Mouse (Mus musculus) MEL (cell line): ENCODE measurements around the gene Osbp2. TPM values are rescaled to one million over a fixed set of nuclear protein-coding genes. Genes with fewer than 3 reads are reported as not detected.

Source experiments
- DNase-seq: peaks from one replicate; pipeline ENCODE4 v3.0.0; 2011; ENCODE audit warnings: low read depth, low spot score
- H3K27ac ChIP-seq: 2 replicates; pipeline ENCODE4 v1.5.1; 2012; ENCODE audit warnings: low read depth, mild to moderate bottlenecking, control low read depth, low read length, moderate library complexity; ENCODE audit not compliant: control insufficient read depth
- H3K27me3 ChIP-seq, 2 experiments: fragments of 150-350 bp in 1 of 2; sonication (generic) in 1 of 2; 2 replicates each; pipeline ENCODE4 v1.6.1; 2012; ENCODE audit warnings: low read length in 2 of 2, mild to moderate bottlenecking in 2 of 2, improper control_type of control experiment in 1 of 2, moderate library complexity in 1 of 2; ENCODE audit not compliant: insufficient read depth in 2 of 2, control insufficient read depth in 1 of 2
- H3K36me3 ChIP-seq, 2 experiments: 2 replicates each; pipeline ENCODE4 v1.6.1; 2012 to 2014; ENCODE audit warnings: low read length in 2 of 2, improper control_type of control experiment in 1 of 2, inconsistent platforms in 1 of 2, mild to moderate bottlenecking in 1 of 2; ENCODE audit not compliant: insufficient read depth in 2 of 2, control insufficient read depth in 1 of 2
- H3K4me1 ChIP-seq, 2 experiments: fragments of 150-350 bp in 1 of 2; sonication (generic) in 1 of 2; 2 replicates each; pipeline ENCODE4 v1.6.1; 2012; ENCODE audit warnings: low read length in 2 of 2, improper control_type of control experiment in 1 of 2, mild to moderate bottlenecking in 1 of 2; ENCODE audit not compliant: insufficient read depth in 2 of 2, control insufficient read depth in 1 of 2
- H3K4me3 ChIP-seq, 2 experiments: fragments of 150-350 bp in 1 of 2; sonication (generic) in 1 of 2; 2 replicates each; pipeline ENCODE4 v1.5.1; 2012; ENCODE audit warnings: low read depth in 2 of 2, low read length in 2 of 2, mild to moderate bottlenecking in 2 of 2, moderate library complexity in 2 of 2, control low read depth in 1 of 2, improper control_type of control experiment in 1 of 2; ENCODE audit not compliant: control insufficient read depth in 1 of 2, insufficient read depth in 1 of 2
- H3K79me2 ChIP-seq: 2 replicates; pipeline ENCODE4 v1.6.1; 2012; ENCODE audit warnings: mild to moderate bottlenecking, low read length, moderate library complexity; ENCODE audit not compliant: control insufficient read depth, poor library complexity, insufficient read depth
- H3K9ac ChIP-seq: 2 replicates; pipeline ENCODE4 v1.6.1; 2012; ENCODE audit warnings: low read depth, mild to moderate bottlenecking, control low read depth, low read length, moderate library complexity; ENCODE audit not compliant: control insufficient read depth, poor library complexity, severe bottlenecking
- H3K9me3 ChIP-seq: fragments of 150-350 bp; sonication (generic); replicated peaks from 2 replicates; pipeline ENCODE4 v1.6.1; 2012; ENCODE audit warnings: mild to moderate bottlenecking, low read length, improper control_type of control experiment, moderate library complexity; ENCODE audit not compliant: insufficient read depth
- BHLHE40 ChIP-seq: IDR thresholded peaks from 2 replicates; pipeline ENCODE4 v1.6.1; 2012; ENCODE audit warnings: low read depth, mild to moderate bottlenecking, inconsistent platforms, low read length, improper control_type of control experiment, borderline replicate concordance
- CHD1 ChIP-seq: IDR thresholded peaks from 2 replicates; pipeline ENCODE4 v1.6.1; 2012; ENCODE audit warnings: low read depth, mild to moderate bottlenecking, inconsistent platforms, low read length, improper control_type of control experiment
- E2F4 ChIP-seq: IDR thresholded peaks from 2 replicates; pipeline ENCODE4 v1.6.1; 2011; ENCODE audit warnings: low read depth, low read length, improper control_type of control experiment, borderline replicate concordance
- ELF1 ChIP-seq: IDR thresholded peaks from 2 replicates; pipeline ENCODE4 v1.6.1; 2014; ENCODE audit warnings: low read depth, mild to moderate bottlenecking, inconsistent platforms, low read length, improper control_type of control experiment, moderate library complexity
- KAT2A ChIP-seq: conservative IDR thresholded peaks from 2 replicates; pipeline ENCODE4 v1.6.1; 2012; ENCODE audit warnings: low read depth, low read length, improper control_type of control experiment, inconsistent platforms
- MAFK ChIP-seq: IDR thresholded peaks from 2 replicates; pipeline ENCODE4 v1.6.1; 2011; ENCODE audit warnings: low read depth, mild to moderate bottlenecking, low read length, improper control_type of control experiment, borderline replicate concordance
- MAX ChIP-seq: IDR thresholded peaks from 2 replicates; pipeline ENCODE4 v1.6.1; 2011; ENCODE audit warnings: low read length, improper control_type of control experiment
- MAZ ChIP-seq: IDR thresholded peaks from 2 replicates; pipeline ENCODE4 v1.6.1; 2012; ENCODE audit warnings: low read depth, mild to moderate bottlenecking, inconsistent platforms, low read length, improper control_type of control experiment
- MEF2A ChIP-seq: IDR thresholded peaks from 2 replicates; pipeline ENCODE4 v1.6.1; 2014; ENCODE audit warnings: low read depth, mild to moderate bottlenecking, inconsistent platforms, low read length, improper control_type of control experiment; ENCODE audit not compliant: poor library complexity, insufficient replicate concordance, severe bottlenecking; ENCODE audit errors: extremely low read depth
- MYB ChIP-seq: IDR thresholded peaks from 2 replicates; pipeline ENCODE4 v1.6.1; 2011; ENCODE audit warnings: mild to moderate bottlenecking, low read depth, low read length, improper control_type of control experiment
- MYC ChIP-seq: IDR thresholded peaks from 2 replicates; pipeline ENCODE4 v1.6.1; 2011; ENCODE audit warnings: low read depth, mild to moderate bottlenecking, low read length, improper control_type of control experiment, moderate library complexity
- NELFE ChIP-seq: IDR thresholded peaks from 2 replicates; pipeline ENCODE4 v1.6.1; 2011; ENCODE audit warnings: low read depth, low read length, improper control_type of control experiment
- NRF1 ChIP-seq: IDR thresholded peaks from 2 replicates; pipeline ENCODE4 v1.6.1; 2014; ENCODE audit warnings: low read depth, mild to moderate bottlenecking, inconsistent platforms, low read length, improper control_type of control experiment, moderate library complexity; ENCODE audit not compliant: poor library complexity, insufficient read depth, severe bottlenecking
- POLR2A ChIP-seq, 2 experiments: IDR thresholded peaks; 2 replicates each; pipeline ENCODE4 v1.6.1; 2011 to 2012; ENCODE audit warnings: low read length in 2 of 2, mild to moderate bottlenecking in 2 of 2, control low read depth in 1 of 2, improper control_type of control experiment in 1 of 2, low read depth in 1 of 2, moderate library complexity in 1 of 2; ENCODE audit not compliant: control insufficient read depth in 1 of 2, insufficient read depth in 1 of 2, poor library complexity in 1 of 2
- POLR2AphosphoS2 ChIP-seq: IDR thresholded peaks from 2 replicates; pipeline ENCODE4 v1.6.1; 2011; ENCODE audit warnings: low read length, improper control_type of control experiment
- POLR2AphosphoS5 ChIP-seq: IDR thresholded peaks from 2 replicates; pipeline ENCODE4 v1.6.1; 2012; ENCODE audit warnings: low read depth, borderline replicate concordance, mild to moderate bottlenecking, inconsistent platforms, low read length, moderate library complexity, mixed read lengths
- SIN3A ChIP-seq: IDR thresholded peaks from 2 replicates; pipeline ENCODE4 v1.6.1; 2012; ENCODE audit warnings: low read length, improper control_type of control experiment, inconsistent platforms
- SMC3 ChIP-seq: IDR thresholded peaks from 2 replicates; pipeline ENCODE4 v1.6.1; 2011; ENCODE audit warnings: low read depth, low read length, improper control_type of control experiment
- TBP ChIP-seq: IDR thresholded peaks from 2 replicates; pipeline ENCODE4 v1.8.0; 2011; ENCODE audit warnings: low read depth, low read length, improper control_type of control experiment
- TCF12 ChIP-seq: IDR thresholded peaks from 2 replicates; pipeline ENCODE4 v1.6.1; 2014; ENCODE audit warnings: low read depth, mild to moderate bottlenecking, inconsistent platforms, low read length, improper control_type of control experiment, moderate library complexity
- UBTF ChIP-seq: IDR thresholded peaks from 2 replicates; pipeline ENCODE4 v1.6.1; 2012; ENCODE audit warnings: low read depth, mild to moderate bottlenecking, inconsistent platforms, low read length, improper control_type of control experiment, moderate library complexity, borderline replicate concordance; ENCODE audit not compliant: insufficient read depth
- USF1 ChIP-seq: IDR thresholded peaks from 2 replicates; pipeline ENCODE4 v1.6.1; 2014; ENCODE audit warnings: low read depth, mild to moderate bottlenecking, inconsistent platforms, low read length, improper control_type of control experiment, moderate library complexity
- ZC3H11A ChIP-seq: IDR thresholded peaks from 2 replicates; pipeline ENCODE4 v1.6.1; 2012; ENCODE audit warnings: low read depth, mild to moderate bottlenecking, inconsistent platforms, low read length, improper control_type of control experiment
- ZMIZ1 ChIP-seq: IDR thresholded peaks from 2 replicates; pipeline ENCODE4 v1.6.1; 2012; ENCODE audit warnings: low read depth, mild to moderate bottlenecking, inconsistent platforms, low read length, improper control_type of control experiment, moderate library complexity
- polyA plus RNA-seq, 2 experiments: library from polyadenylated mRNA; stranded (reverse) in 1 of 2; unstranded in 1 of 2; fragments of >175 nt in 1 of 2; fragments of >200 nt in 1 of 2; gene quantifications; 2 replicates each; pipeline versions ENCODE4 v1.2.1 to v1.2.4; 2012; ENCODE audit warnings: low replicate concordance in 2 of 2, low read depth in 1 of 2; ENCODE audit not compliant: insufficient read length in 2 of 2, insufficient read depth in 1 of 2, missing spikeins in 1 of 2
- total RNA-seq: library from RNA; depleted of rRNA; stranded (reverse); fragments of 300-350 nt; gene quantifications from 2 replicates; pipeline ENCODE4 v1.2.3, GENCODE M21; 2012

The Osbp2 gene
- total and polyA plus RNA-seq, 3 experiments: 0.04 TPM; not detected in 2

DNA sequence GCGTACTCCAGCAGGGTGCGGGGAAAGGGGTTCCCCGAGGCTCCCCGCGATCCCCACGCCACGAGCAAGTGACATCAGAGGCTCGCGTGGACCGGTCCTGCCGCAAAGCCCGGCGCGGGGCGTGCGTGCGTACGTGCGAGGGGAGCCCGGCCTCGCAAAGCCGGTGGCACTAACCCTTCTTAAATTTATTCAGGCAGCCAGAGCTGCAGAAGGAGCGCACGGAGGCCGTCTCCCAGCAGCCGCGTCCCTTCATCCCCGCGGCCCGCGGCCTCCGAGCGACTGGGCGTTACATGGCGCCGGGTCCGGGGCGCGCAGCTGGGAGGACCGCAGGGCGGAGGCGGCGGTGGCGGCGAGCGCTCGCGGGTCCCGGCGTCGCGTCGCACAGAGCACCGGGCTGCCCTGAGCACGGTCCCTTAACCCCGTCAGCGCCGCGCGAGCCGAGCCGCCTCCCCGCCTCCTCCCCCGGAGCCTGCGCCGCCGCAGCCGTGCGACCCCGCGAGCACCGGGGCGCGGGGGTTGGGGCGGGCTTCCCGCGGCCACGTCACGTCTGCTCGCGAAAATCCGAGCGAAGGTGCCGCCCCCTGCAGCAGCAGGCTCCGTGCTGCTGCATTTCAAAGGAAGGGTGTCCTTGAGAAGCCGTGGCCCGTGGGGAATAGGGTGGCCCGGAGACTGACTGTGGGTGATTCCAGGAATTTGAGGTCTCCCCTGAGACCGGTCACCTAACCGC is 101.8 kb downstream of the Osbp2 start:
- DNase-seq: no peak
- no peak overlapping the region for H3K4me3 ChIP-seq
- no peak overlapping the region for H3K9ac ChIP-seq
- H3K27me3 ChIP-seq: peaks cover 20 to 23% of the 10 kb centered on the region in 2 experiments
- H3K4me1 ChIP-seq: no peaks in the 10 kb centered on the region
- H3K27ac ChIP-seq: no peak overlapping the region
- TF ChIP-seq POLR2AphosphoS5: no peak
- no peak for TF ChIP-seq POLR2AphosphoS2
- TF ChIP-seq TCF12: no peak
- TF ChIP-seq NRF1: no peak
- no peak for TF ChIP-seq MAX
- no peak for TF ChIP-seq ELF1
- no peak for TF ChIP-seq SIN3A
- TF ChIP-seq UBTF: no peak
- TF ChIP-seq POLR2A (IDR thresholded peaks at IDR 0.05; ENCODE audit: control insufficient read depth in 1 of 2, insufficient read depth in 1 of 2, low read depth in 1 of 2, low read length in 2 of 2, poor library complexity in 1 of 2): no peak
- H3K79me2 ChIP-seq: no peaks in the 10 kb centered on the region
- no peaks in the 10 kb centered on the region for H3K36me3 ChIP-seq
- no peaks in the 10 kb centered on the region for H3K9me3 ChIP-seq

DNA sequence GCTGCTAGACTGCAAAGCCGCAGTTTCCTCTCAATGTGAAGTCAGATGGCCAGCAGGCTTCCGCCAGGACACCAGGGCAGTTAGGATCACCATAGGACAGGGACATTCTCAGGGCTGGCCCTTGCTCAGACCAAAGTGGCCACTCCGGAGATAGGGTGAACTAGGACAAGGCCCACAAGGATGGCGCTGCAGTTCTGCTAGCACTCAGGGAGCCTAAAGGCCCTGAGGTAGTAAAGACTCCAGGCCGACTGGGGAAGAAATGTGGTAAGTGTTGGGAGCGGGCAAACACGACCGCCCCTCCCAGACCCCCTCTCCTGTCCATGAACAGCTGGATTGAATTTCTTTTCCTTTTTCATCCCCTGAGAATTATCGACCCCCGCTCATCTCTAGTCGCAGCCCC is 102.4 kb downstream of the Osbp2 start:
- Histone ChIP-seq H3K27me3 (peaks cover 23% of the 10 kb centered on the region in 2 experiments), H3K27ac (no peak overlapping the region), H3K79me2 (no peaks in the 10 kb centered on the region), H3K4me3 (no peak overlapping the region), H3K9me3 (no peaks in the 10 kb centered on the region), H3K36me3 (no peaks in the 10 kb centered on the region), H3K9ac (no peak overlapping the region), H3K4me1 (no peaks in the 10 kb centered on the region)
- TF ChIP-seq NRF1: no peak
- TF ChIP-seq MAFK: no peak
- DNase-seq: no peak

DNA sequence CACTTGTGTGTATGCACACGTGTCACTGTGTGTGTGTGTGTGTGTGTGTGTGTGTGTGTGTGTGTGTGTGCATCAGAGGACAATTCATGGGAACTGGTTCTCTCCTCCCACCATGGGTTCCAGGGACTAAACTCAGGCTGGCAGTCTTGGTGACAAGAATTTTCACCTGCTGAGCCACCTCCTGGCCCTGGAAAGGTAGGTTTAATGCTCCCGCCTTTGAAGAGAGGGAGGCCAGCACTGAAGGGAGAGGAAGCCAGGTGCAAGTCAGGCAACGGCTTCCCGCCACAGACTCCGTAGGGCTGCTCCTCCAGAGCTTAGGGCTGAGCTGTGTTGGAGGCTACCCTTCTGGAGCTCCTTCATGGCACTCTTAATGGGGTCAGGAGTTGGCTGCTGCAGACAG is 104.3 kb downstream of the Osbp2 start:
- no peaks in the 10 kb centered on the region for H3K36me3 ChIP-seq
- peaks cover 27% of the 10 kb centered on the region in 2 experiments for H3K27me3 ChIP-seq
- H3K4me1 ChIP-seq: no peaks in the 10 kb centered on the region
- H3K9me3 ChIP-seq: no peaks in the 10 kb centered on the region
- no peak overlapping the region for H3K27ac ChIP-seq
- no peak overlapping the region for H3K4me3 ChIP-seq
- no peaks in the 10 kb centered on the region for H3K79me2 ChIP-seq
- TF ChIP-seq POLR2AphosphoS5: no peak
- no peak for TF ChIP-seq E2F4
- TF ChIP-seq CHD1: no peak
- TF ChIP-seq SMC3: no peak
- no peak for TF ChIP-seq TBP
- no peak for TF ChIP-seq MYC
- no peak for TF ChIP-seq KAT2A
- TF ChIP-seq SIN3A: no peak
- no peak for TF ChIP-seq NELFE
- TF ChIP-seq MAZ: no peak
- TF ChIP-seq USF1: no peak
- TF ChIP-seq ZMIZ1: no peak
- TF ChIP-seq MYB: no peak
- TF ChIP-seq MEF2A: no peak
- no peak for TF ChIP-seq TCF12
- TF ChIP-seq BHLHE40: no peak
- TF ChIP-seq ZC3H11A: no peak
- no peak for DNase-seq
- no peak overlapping the region for H3K9ac ChIP-seq
